In the genomic region with DNA sequence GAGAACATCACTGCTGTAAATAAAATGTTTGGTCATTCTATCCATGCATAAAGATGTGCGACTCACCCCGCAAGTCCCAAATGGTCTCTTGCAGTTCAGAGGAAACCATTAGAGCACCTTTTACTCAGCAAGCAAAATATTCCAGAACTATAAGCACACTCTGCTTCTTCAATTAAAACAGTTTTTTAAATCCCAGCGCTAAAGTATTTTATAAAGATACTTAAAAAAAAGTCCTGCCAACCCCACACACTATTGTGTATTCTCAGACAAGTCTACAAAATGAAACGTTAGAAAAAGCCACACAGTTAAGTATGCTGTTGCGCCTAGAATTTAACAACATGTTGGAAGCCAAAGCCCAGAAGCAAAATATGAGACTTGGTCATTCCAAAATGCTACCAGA, we compare ENCODE assay signal across 9 mouse cellular contexts. TPM values are rescaled to one million over a fixed set of nuclear protein-coding genes. Genes with fewer than 3 reads are reported as not detected.
A peak's percentile ranks its signal among the peaks of the same experiment; 100 is the strongest.
DNase-seq lines count a peak whose midpoint lies in the region; ATAC-seq and TF ChIP-seq lines count a peak whose summit lies in the region.
"Had no signal": no experiment of that assay in that cellular context is flagged by ENCODE, and none has a peak within 500 bp of the region (broad histone marks: within the 10 kb centered on the region; RNA-seq: fewer than 3 reads in every experiment).

No protein-coding gene starts in this region.

- no peak for ATAC-seq in forebrain, embryonic 11.5 days (replicated peaks; ENCODE audit: low FRiP score)
- ATAC-seq in liver, postnatal 0 days, result no peak
- ATAC-seq in forebrain, postnatal 0 days, result no peak
- no peak for ATAC-seq in midbrain, embryonic 16.5 days

- no peak overlapping the region for H3K9ac ChIP-seq in forebrain, embryonic 11.5 days (ENCODE audit: low read length)
- H3K9ac ChIP-seq in liver, postnatal 0 days (replicated peaks), result no peak overlapping the region
- H3K9ac ChIP-seq in forebrain, postnatal 0 days, result peak overlapping the region; percentile 82; the same call in 1 of the 2 replicates
- peak overlapping the region; percentile 86; the same call in 1 of the 2 replicates for H3K9ac ChIP-seq in midbrain, embryonic 16.5 days (ENCODE audit: low read depth, low read length)

- no peak overlapping the region for H3K4me2 ChIP-seq in forebrain, embryonic 11.5 days (ENCODE audit: low read depth, low read length, severe bottlenecking)
- H3K4me2 ChIP-seq in liver, postnatal 0 days (ENCODE audit: low read depth, low read length), result no peak overlapping the region
- peak overlapping the region; percentile 52 for H3K4me2 ChIP-seq in forebrain, postnatal 0 days (ENCODE audit: low read depth)
- H3K4me2 ChIP-seq in midbrain, embryonic 16.5 days (ENCODE audit: low read length), result peak overlapping the region; percentile 54

- TF ChIP-seq CTCF in liver, postnatal 0 days (IDR thresholded peaks at IDR 0.05; ENCODE audit: low read depth), result no peak
- TF ChIP-seq CTCF in forebrain, postnatal 0 days (IDR thresholded peaks at IDR 0.05; ENCODE audit: low read depth), result no peak

- peaks cover 9% of the 10 kb centered on the region; the same call in 1 of the 2 replicates for H3K9me3 ChIP-seq in forebrain, embryonic 10.5 days
- H3K9me3 ChIP-seq in forebrain, embryonic 11.5 days (ENCODE audit: control insufficient read depth, low read length), result no peaks in the 10 kb centered on the region
- H3K9me3 ChIP-seq in liver, postnatal 0 days (ENCODE audit: low read length), result no peaks in the 10 kb centered on the region
- H3K9me3 ChIP-seq in forebrain, postnatal 0 days (ENCODE audit: low read length), result no peaks in the 10 kb centered on the region
- H3K9me3 ChIP-seq in midbrain, embryonic 16.5 days (replicated peaks; ENCODE audit: control insufficient read depth, low read length, poor library complexity, severe bottlenecking), result no peaks in the 10 kb centered on the region
- H3K9me3 ChIP-seq: heart, embryonic 10.5 days had no signal

- H3K27ac ChIP-seq in forebrain, embryonic 10.5 days, result no peak overlapping the region
- H3K27ac ChIP-seq in forebrain, embryonic 11.5 days (ENCODE audit: low read depth, low read length), result no peak overlapping the region
- H3K27ac ChIP-seq in liver, postnatal 0 days (ENCODE audit: low read depth), result no peak overlapping the region
- H3K27ac ChIP-seq in forebrain, postnatal 0 days (ENCODE audit: low read depth, low read length), result no peak overlapping the region
- no peak overlapping the region for H3K27ac ChIP-seq in midbrain, embryonic 16.5 days (ENCODE audit: low read length)

- 61% methylated on average over 5 of the region's 5 CpGs for WGBS in forebrain, embryonic 10.5 days
- 50% methylated on average over 5 of the region's 5 CpGs for WGBS in forebrain, embryonic 11.5 days
- 48% methylated on average over 5 of the region's 5 CpGs for WGBS in liver, postnatal 0 days (ENCODE audit: insufficient replicate concordance)
- WGBS in forebrain, postnatal 0 days, result 40% methylated on average over 5 of the region's 5 CpGs
- WGBS in midbrain, embryonic 16.5 days, result 41% methylated on average over 5 of the region's 5 CpGs

- peak overlapping the region; percentile 59; the same call in 1 of the 2 replicates for H3K4me3 ChIP-seq in forebrain, embryonic 10.5 days
- H3K4me3 ChIP-seq in forebrain, embryonic 11.5 days (ENCODE audit: low read depth, low read length), result no peak overlapping the region
- H3K4me3 ChIP-seq in liver, postnatal 0 days (ENCODE audit: low read depth, low read length), result 0 out of 2 replicates have a peak overlapping the region, but pooled peaks have one; percentile 47
- H3K4me3 ChIP-seq in forebrain, postnatal 0 days (ENCODE audit: low read depth, low read length), result peak overlapping the region; percentile 55
- H3K4me3 ChIP-seq in midbrain, embryonic 16.5 days (ENCODE audit: low read depth, low read length), result peak overlapping the region; percentile 63

- H3K36me3 ChIP-seq in forebrain, embryonic 10.5 days (replicated peaks), result no peaks in the 10 kb centered on the region
- no peaks in the 10 kb centered on the region for H3K36me3 ChIP-seq in forebrain, embryonic 11.5 days (ENCODE audit: control insufficient read depth, insufficient read depth, low read length)
- H3K36me3 ChIP-seq in liver, postnatal 0 days (replicated peaks; ENCODE audit: insufficient read depth, low read length), result no peaks in the 10 kb centered on the region
- no peaks in the 10 kb centered on the region for H3K36me3 ChIP-seq in forebrain, postnatal 0 days (ENCODE audit: insufficient read depth)
- no peaks in the 10 kb centered on the region for H3K36me3 ChIP-seq in midbrain, embryonic 16.5 days (ENCODE audit: control insufficient read depth, insufficient read depth, low read length)
- H3K36me3 ChIP-seq: heart, embryonic 10.5 days had no signal

- TF ChIP-seq EP300 in liver, postnatal 0 days (IDR thresholded peaks at IDR 0.05; ENCODE audit: low read depth), result no peak

- peaks cover 100% of the 10 kb centered on the region for H3K27me3 ChIP-seq in forebrain, embryonic 10.5 days (ENCODE audit: poor library complexity, severe bottlenecking)
- H3K27me3 ChIP-seq in forebrain, embryonic 11.5 days (ENCODE audit: control insufficient read depth, insufficient read depth, low read length), result peaks cover 7% of the 10 kb centered on the region
- peaks cover 54% of the 10 kb centered on the region for H3K27me3 ChIP-seq in liver, postnatal 0 days (ENCODE audit: insufficient read depth, low read length)
- no peaks in the 10 kb centered on the region for H3K27me3 ChIP-seq in forebrain, postnatal 0 days (ENCODE audit: insufficient read depth, low read length)
- no peaks in the 10 kb centered on the region; the same call in 1 of the 2 replicates for H3K27me3 ChIP-seq in midbrain, embryonic 16.5 days (ENCODE audit: control insufficient read depth, insufficient read depth, low read depth, low read length)

- H3K4me1 ChIP-seq in forebrain, embryonic 10.5 days, result peaks cover 16% of the 10 kb centered on the region
- H3K4me1 ChIP-seq in forebrain, embryonic 11.5 days (replicated peaks; ENCODE audit: control insufficient read depth, insufficient read depth, low read length), result no peaks in the 10 kb centered on the region
- no peaks in the 10 kb centered on the region for H3K4me1 ChIP-seq in liver, postnatal 0 days (ENCODE audit: insufficient read depth)
- no peaks in the 10 kb centered on the region for H3K4me1 ChIP-seq in forebrain, postnatal 0 days (ENCODE audit: insufficient read depth)
- H3K4me1 ChIP-seq in midbrain, embryonic 16.5 days (ENCODE audit: control insufficient read depth, insufficient read depth, low read length), result no peaks in the 10 kb centered on the region
- H3K4me1 ChIP-seq: heart, embryonic 10.5 days had no signal

- no peak for DNase-seq in forebrain, embryonic 10.5 days (ENCODE audit: extremely low spot score, low spot score)
- no peak for DNase-seq in forebrain, embryonic 11.5 days (ENCODE audit: low spot score)
- DNase-seq in liver, postnatal 0 days, result no peak
- no peak for DNase-seq in liver
- DNase-seq in forebrain, postnatal 0 days, result no peak
- DNase-seq in left cerebral cortex, adult 11 months (ENCODE audit: low spot score), result no peak
- DNase-seq in left cerebral cortex, adult 9 months (ENCODE audit: low spot score in 2 of 2), result no peak

RNA-seq across cellular contexts. Expression of a gene that starts 1.9 kb away (rescaled TPM):
- 0.64 and 0.66 TPM in 2 replicates for polyA plus RNA-seq in forebrain, embryonic 10.5 days (2016; fragmentation: Nextera tagmentation; extraction: Ambion mirVana)
- polyA plus RNA-seq in forebrain, embryonic 11.5 days (2014; fragmentation: Nextera tagmentation; extraction: Ambion mirVana), result 1.3 TPM in 2 replicates
- 0.06 and 0.07 TPM in 2 replicates for polyA plus RNA-seq in liver, postnatal 0 days (2015; fragmentation: Nextera tagmentation; extraction: Ambion mirVana)
- total RNA-seq in forebrain, postnatal 0 days (2014; rRNA removed), result 69.7 and 82.8 TPM in 2 replicates
- 18.1 and 28.1 TPM in 2 replicates for polyA plus RNA-seq in forebrain, postnatal 0 days (2015; fragmentation: Nextera tagmentation; extraction: Ambion mirVana)
- 19.2 and 21.9 TPM in 2 replicates for polyA plus RNA-seq in midbrain, embryonic 16.5 days (2015; fragmentation: Nextera tagmentation; extraction: Ambion mirVana)

Comparison
In these comparisons a context has a peak if more than half of its experiments do, and no peak if none do; other contexts are left out.
1. H3K4me2 ChIP-seq: peak in forebrain, postnatal 0 days (single experiment) and midbrain, embryonic 16.5 days (single experiment); none in forebrain, embryonic 11.5 days (single experiment) and liver, postnatal 0 days (single experiment).
2. H3K9ac ChIP-seq: peak in forebrain, postnatal 0 days (single experiment) and midbrain, embryonic 16.5 days (single experiment); none in forebrain, embryonic 11.5 days (single experiment) and liver, postnatal 0 days (single experiment).